Mouse (Mus musculus) CH12.LX (cell line): ENCODE measurements around the gene Ttll11.

Experiments used
- CTCF ChIP-seq, 2 experiments: IDR thresholded peaks in 1 of 2; conservative IDR thresholded peaks in 1 of 2; 2 replicates each; pipeline ENCODE4 v1.5.1; 2011 to 2012; ENCODE audit warnings: low read depth in 2 of 2, low read length in 2 of 2, improper control_type of control experiment in 1 of 2, inconsistent platforms in 1 of 2, mild to moderate bottlenecking in 1 of 2, moderate library complexity in 1 of 2
- E2F4 ChIP-seq: IDR thresholded peaks from 2 replicates; pipeline ENCODE4 v1.6.1; 2011; ENCODE audit warnings: low read depth, low read length, improper control_type of control experiment; ENCODE audit not compliant: insufficient replicate concordance
- JUN ChIP-seq: IDR thresholded peaks from 2 replicates; pipeline ENCODE4 v1.6.1; 2011; ENCODE audit warnings: low read depth, mild to moderate bottlenecking, low read length, improper control_type of control experiment, moderate library complexity; ENCODE audit not compliant: insufficient read depth
- MYC ChIP-seq: IDR thresholded peaks from 2 replicates; pipeline ENCODE4 v1.6.1; 2011; ENCODE audit warnings: low read depth, mild to moderate bottlenecking, improper control_type of control experiment, low read length
- POLR2A ChIP-seq: IDR thresholded peaks from 2 replicates; pipeline ENCODE4 v1.6.1; 2011; ENCODE audit warnings: low read depth, mild to moderate bottlenecking, improper control_type of control experiment, low read length
- UBTF ChIP-seq: IDR thresholded peaks from 2 replicates; pipeline ENCODE4 v1.6.1; 2012; ENCODE audit warnings: low read depth, mild to moderate bottlenecking, inconsistent platforms, low read length, improper control_type of control experiment, moderate library complexity

DNA sequence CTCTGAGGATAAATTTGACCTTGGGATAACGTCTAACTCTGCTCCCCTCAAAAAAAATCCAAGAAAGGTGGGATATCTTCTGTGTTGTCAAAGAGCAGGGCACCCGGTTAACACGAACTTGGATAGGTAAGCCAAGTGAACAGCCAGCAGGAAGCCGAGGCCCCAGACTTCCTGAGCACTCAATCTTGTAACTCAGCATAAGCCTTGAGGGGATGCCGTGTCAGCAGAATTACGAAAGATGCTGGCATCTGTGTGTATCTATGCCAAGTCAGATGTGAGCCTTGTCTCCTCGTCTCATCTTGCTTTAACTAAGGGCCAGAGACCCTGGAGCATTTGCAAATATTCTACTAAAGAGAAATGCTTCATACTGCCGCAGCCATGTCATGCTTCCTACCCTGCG lies 36.8 kb downstream of the Ttll11 start:
- TF ChIP-seq CTCF (conservative IDR thresholded peaks at IDR 0.05 in 1 of 2, IDR thresholded peaks at IDR 0.05 in 1 of 2; ENCODE audit: low read depth in 2 of 2, low read length in 2 of 2) (no peak), POLR2A (no peak), E2F4 (no peak), JUN (no peak), UBTF (no peak), MYC (no peak)
